Mouse (Mus musculus): ENCODE measurements around the gene Ppp6r2. TPM values are rescaled to one million over a fixed set of nuclear protein-coding genes. Genes with fewer than 3 reads are reported as not detected.

The Ppp6r2 gene
- polyA plus RNA-seq, 1 experiment from 2014 or later, result 26.9 TPM

DNA sequence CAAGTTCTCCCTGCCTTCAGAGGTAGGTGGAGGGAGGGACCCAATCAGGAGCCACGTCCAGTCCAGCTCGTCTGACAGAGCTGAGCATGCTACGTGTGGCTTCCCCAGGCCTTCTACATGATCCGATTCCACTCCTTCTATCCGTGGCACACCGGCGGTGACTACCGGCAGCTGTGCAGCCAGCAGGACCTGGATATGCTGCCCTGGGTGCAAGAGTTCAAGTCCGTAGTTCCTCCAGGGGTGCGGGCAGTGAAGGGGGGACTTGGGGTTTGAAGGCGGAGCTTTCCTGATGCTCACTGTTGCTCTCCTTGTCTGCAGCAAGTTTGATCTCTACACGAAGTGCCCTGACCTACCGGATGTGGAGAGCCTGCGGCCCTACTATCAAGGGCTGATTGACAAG lies 125.1 kb downstream of the Ppp6r2 start:
- Histone ChIP-seq H3K27ac (ENCODE audit: low read depth) (no peak overlapping the region), H3K4me3 (ENCODE audit: low read depth, low read length) (no peak overlapping the region), H3K27me3 (replicated peaks; ENCODE audit: control insufficient read depth, insufficient read depth, low read length) (no peaks in the 10 kb centered on the region), H3K4me1 (replicated peaks; ENCODE audit: control insufficient read depth, insufficient read depth, low read length) (no peaks in the 10 kb centered on the region), H3K36me3 (ENCODE audit: control insufficient read depth, insufficient read depth, low read length) (no peaks in the 10 kb centered on the region), H3K9ac (ENCODE audit: low read length) (no peak overlapping the region), H3K4me2 (ENCODE audit: low read length) (no peak overlapping the region), H3K9me3 (ENCODE audit: control insufficient read depth, low read length) (no peaks in the 10 kb centered on the region)
- DNase-seq (ENCODE audit: low spot score) (no peak), ATAC-seq (replicated peaks; ENCODE audit: low FRiP score, low TSS enrichment, low read depth) (no peak)
- WGBS, result 79% methylated on average over 14 of the region's 14 CpGs

Small RNA genes within 50 kb of the gene (microRNA-seq; reads per million reads assigned to microRNA genes)
- gene Mir6958 (1.4 reads per million, percentile 16 among the genes with 10 or more reads in this experiment), gene Mir6959 (0.42 reads per million), gene Mir7118 (0.25 reads per million)

Other genes with a start within 250 kb of the Ppp6r2 start
- gene Mlc1, start 232.5 kb upstream of the Ppp6r2 start, polyA plus RNA-seq (2014; fragmentation: Nextera tagmentation; extraction: Ambion mirVana), result not detected in 2 replicates
- not detected in 2 replicates for gene Mov10l1, start 228.6 kb upstream of the Ppp6r2 start, polyA plus RNA-seq (2014; fragmentation: Nextera tagmentation; extraction: Ambion mirVana)
- gene Panx2, start 151.8 kb upstream of the Ppp6r2 start, polyA plus RNA-seq (2014; fragmentation: Nextera tagmentation; extraction: Ambion mirVana), result 0.23 and 0.71 TPM in 2 replicates
- 43.7 and 44.4 TPM in 2 replicates for gene Trabd, start 136.4 kb upstream of the Ppp6r2 start, polyA plus RNA-seq (2014; fragmentation: Nextera tagmentation; extraction: Ambion mirVana)
- 19.4 and 20.8 TPM in 2 replicates for gene Selenoo, start 122.5 kb upstream of the Ppp6r2 start, polyA plus RNA-seq (2014; fragmentation: Nextera tagmentation; extraction: Ambion mirVana)
- gene Tubgcp6, start 88.4 kb upstream of the Ppp6r2 start, polyA plus RNA-seq (2014; fragmentation: Nextera tagmentation; extraction: Ambion mirVana), result 16.0 and 16.5 TPM in 2 replicates
- 18.3 and 20.3 TPM in 2 replicates for gene Hdac10, start 82.9 kb upstream of the Ppp6r2 start, polyA plus RNA-seq (2014; fragmentation: Nextera tagmentation; extraction: Ambion mirVana)
- 4.5 and 5.1 TPM in 2 replicates for gene Mapk12, start 70.8 kb upstream of the Ppp6r2 start, polyA plus RNA-seq (2014; fragmentation: Nextera tagmentation; extraction: Ambion mirVana)
- gene Mapk11, start 61.9 kb upstream of the Ppp6r2 start, polyA plus RNA-seq (2014; fragmentation: Nextera tagmentation; extraction: Ambion mirVana), result 7.4 and 7.8 TPM in 2 replicates
- 149 and 150 TPM in 2 replicates for gene Plxnb2, start 30.8 kb upstream of the Ppp6r2 start, polyA plus RNA-seq (2014; fragmentation: Nextera tagmentation; extraction: Ambion mirVana)
- 13.9 and 16.2 TPM in 2 replicates for gene Dennd6b, start 15.1 kb upstream of the Ppp6r2 start, polyA plus RNA-seq (2014; fragmentation: Nextera tagmentation; extraction: Ambion mirVana)
- gene Sbf1, start 103.8 kb downstream of the Ppp6r2 start, polyA plus RNA-seq (2014; fragmentation: Nextera tagmentation; extraction: Ambion mirVana), result 52.6 and 53.6 TPM in 2 replicates
- gene Adm2, start 111.2 kb downstream of the Ppp6r2 start, polyA plus RNA-seq (2014; fragmentation: Nextera tagmentation; extraction: Ambion mirVana), result 0.32 and 0.73 TPM in 2 replicates
- not detected in 2 replicates for gene Miox, start 122.8 kb downstream of the Ppp6r2 start, polyA plus RNA-seq (2014; fragmentation: Nextera tagmentation; extraction: Ambion mirVana)
- 46.7 and 48.6 TPM in 2 replicates for gene Lmf2, start 144.1 kb downstream of the Ppp6r2 start, polyA plus RNA-seq (2014; fragmentation: Nextera tagmentation; extraction: Ambion mirVana)
- gene Ncaph2, start 144.2 kb downstream of the Ppp6r2 start, polyA plus RNA-seq (2014; fragmentation: Nextera tagmentation; extraction: Ambion mirVana), result 157 and 170 TPM in 2 replicates
- gene Sco2, start 162.3 kb downstream of the Ppp6r2 start, polyA plus RNA-seq (2014; fragmentation: Nextera tagmentation; extraction: Ambion mirVana), result 12.3 and 14.6 TPM in 2 replicates
- 1.2 and 1.5 TPM in 2 replicates for gene Tymp, start 165.5 kb downstream of the Ppp6r2 start, polyA plus RNA-seq (2014; fragmentation: Nextera tagmentation; extraction: Ambion mirVana)
- gene Odf3b, start 167.7 kb downstream of the Ppp6r2 start, polyA plus RNA-seq (2014; fragmentation: Nextera tagmentation; extraction: Ambion mirVana), result 0.34 TPM in 1 of 2 replicates, not detected in the other
- gene Klhdc7b, start 173.4 kb downstream of the Ppp6r2 start, polyA plus RNA-seq (2014; fragmentation: Nextera tagmentation; extraction: Ambion mirVana), result not detected in 2 replicates
- gene Syce3, start 198.9 kb downstream of the Ppp6r2 start, polyA plus RNA-seq (2014; fragmentation: Nextera tagmentation; extraction: Ambion mirVana), result not detected in 2 replicates
- gene Cpt1b, start 214.3 kb downstream of the Ppp6r2 start, polyA plus RNA-seq (2014; fragmentation: Nextera tagmentation; extraction: Ambion mirVana), result 0.60 and 0.76 TPM in 2 replicates
- 1.7 and 2.2 TPM in 2 replicates for gene C730034F03Rik, start 218.0 kb downstream of the Ppp6r2 start, polyA plus RNA-seq (2014; fragmentation: Nextera tagmentation; extraction: Ambion mirVana)
- not detected in 2 replicates for gene Gm44502, start 218.1 kb downstream of the Ppp6r2 start, polyA plus RNA-seq (2014; fragmentation: Nextera tagmentation; extraction: Ambion mirVana)
- gene Chkb, start 218.4 kb downstream of the Ppp6r2 start, polyA plus RNA-seq (2014; fragmentation: Nextera tagmentation; extraction: Ambion mirVana), result 46.3 and 49.7 TPM in 2 replicates
- gene Mapk8ip2, start 242.4 kb downstream of the Ppp6r2 start, polyA plus RNA-seq (2014; fragmentation: Nextera tagmentation; extraction: Ambion mirVana), result 5.1 TPM in 2 replicates